Mouse (Mus musculus) liver, adult 2 months (tissue): Measurements from ENCODE around the gene Crebl2. TPM values are rescaled to one million over a fixed set of nuclear protein-coding genes. Genes with fewer than 3 reads are reported as not detected.

Experiments used
- DNase-seq: peaks from one replicate; pipeline ENCODE4 v3.0.0-alpha.2; 2011; ENCODE audit warnings: low read depth, low spot score; ENCODE audit errors: extremely low read depth
- H3K27ac ChIP-seq: fragments of 200-500 bp; replicated peaks from 2 replicates; pipeline ENCODE4 v1.5.1; 2012; ENCODE audit warnings: low read depth, mild to moderate bottlenecking, control low read depth, inconsistent platforms, low read length; ENCODE audit not compliant: insufficient read depth
- H3K27me3 ChIP-seq: fragments of 200-500 bp; 2 replicates; pipeline ENCODE4 v1.6.1; 2012; ENCODE audit warnings: mild to moderate bottlenecking, moderate library complexity, low read length, inconsistent platforms; ENCODE audit not compliant: control insufficient read depth, insufficient read depth
- H3K36me3 ChIP-seq: fragments of 200-500 bp; 2 replicates; pipeline ENCODE4 v1.6.1; 2012; ENCODE audit warnings: low read length, inconsistent platforms; ENCODE audit not compliant: control insufficient read depth, insufficient read depth
- H3K4me1 ChIP-seq: fragments of 200-500 bp; 2 replicates; pipeline ENCODE4 v1.6.1; 2011; ENCODE audit warnings: low read length; ENCODE audit not compliant: control insufficient read depth, insufficient read depth
- H3K4me3 ChIP-seq: fragments of 200-500 bp; 2 replicates; pipeline ENCODE4 v1.5.1; 2011; ENCODE audit warnings: low read depth, mild to moderate bottlenecking, control low read depth, low read length, moderate library complexity; ENCODE audit not compliant: insufficient read depth
- H3K79me2 ChIP-seq: fragments of 200-500 bp; 2 replicates; pipeline ENCODE4 v1.6.1; 2012; ENCODE audit warnings: inconsistent platforms, mild to moderate bottlenecking, low read length, moderate library complexity; ENCODE audit not compliant: control insufficient read depth, insufficient read depth
- H3K9ac ChIP-seq: fragments of 200-500 bp; 2 replicates; pipeline ENCODE4 v1.6.1; 2012; ENCODE audit warnings: low read depth, mild to moderate bottlenecking, control low read depth, inconsistent platforms, low read length
- CTCF ChIP-seq: fragments of 200-500 bp; IDR thresholded peaks from 2 replicates; pipeline ENCODE4 v1.5.1; 2011; ENCODE audit warnings: low read depth, low read length, control low read depth
- POLR2A ChIP-seq: fragments of 200-500 bp; IDR thresholded peaks from 2 replicates; pipeline ENCODE4 v1.6.1; 2011; ENCODE audit warnings: low read length, control low read depth; ENCODE audit not compliant: insufficient read depth; ENCODE audit errors: extremely low read depth
- WGBS: fragments of 180-500 bp; shearing (Covaris S2); methylation state at CpG from one replicate; pipeline ENCODE4 v1.1.7; 2018; 5-methylcytosine and 5-hydroxymethylcytosine counted together
- polyA plus RNA-seq: library from polyadenylated mRNA; depleted of rRNA; stranded (reverse); fragments of >200 nt; gene quantifications from 2 replicates; pipeline ENCODE4 v1.2.3, GENCODE M21; 2012
- total RNA-seq: library from RNA; depleted of rRNA; stranded (reverse); fragments of >200 nt; gene quantifications from 2 replicates; pipeline ENCODE4 v1.2.3, GENCODE M21; 2014

Gene Crebl2
- total and polyA plus RNA-seq, 2 experiments, result 20.9 to 49.5 TPM

GRCm38 (mm10) chr6:134847550-134847949 is 17.6 kb downstream of the Crebl2 start:
- TF ChIP-seq CTCF, result no peak
- no peak overlapping the region for H3K4me3 ChIP-seq

GRCm38 (mm10) chr6:134848197-134848890 is 18.4 kb downstream of the Crebl2 start:
- H3K4me3 ChIP-seq, result no peak overlapping the region
- WGBS, result 88% methylated on average over 5 of the region's 5 CpGs
- no peak for TF ChIP-seq POLR2A
- 0 out of 2 replicates have a peak, but pooled peaks have one; percentile 10 for TF ChIP-seq CTCF
- no peak for DNase-seq
- H3K4me1 ChIP-seq, result no peaks in the 10 kb centered on the region
- no peak overlapping the region for H3K27ac ChIP-seq
- H3K79me2 ChIP-seq, result peaks cover 3% of the 10 kb centered on the region; the same call in 1 of the 2 replicates
- H3K9ac ChIP-seq, result no peak overlapping the region
- no peaks in the 10 kb centered on the region for H3K27me3 ChIP-seq
- H3K36me3 ChIP-seq, result peaks cover 21% of the 10 kb centered on the region

More at GRCm38 (mm10) chr6:134847550-134847949, 17.6 kb downstream of the Crebl2 start:
- H3K27me3 ChIP-seq, result no peaks in the 10 kb centered on the region
- peaks cover 25% of the 10 kb centered on the region for H3K36me3 ChIP-seq
- no peak for DNase-seq
- H3K4me1 ChIP-seq, result no peaks in the 10 kb centered on the region
- H3K27ac ChIP-seq, result no peak overlapping the region
- 88% methylated on average over 4 of the region's 4 CpGs for WGBS
- H3K79me2 ChIP-seq, result peaks cover 3% of the 10 kb centered on the region; the same call in 1 of the 2 replicates
- H3K9ac ChIP-seq, result no peak overlapping the region

GRCm38 (mm10) chr6:134849461-134849860 is 19.5 kb downstream of the Crebl2 start:
- no peaks in the 10 kb centered on the region; the same call in 1 of the 2 replicates for H3K79me2 ChIP-seq
- TF ChIP-seq POLR2A (no peak), CTCF (no peak)
- no peak overlapping the region for H3K27ac ChIP-seq
- 86% methylated on average over 2 of the region's 2 CpGs for WGBS
- no peak overlapping the region for H3K9ac ChIP-seq
- peaks cover 24% of the 10 kb centered on the region for H3K36me3 ChIP-seq
- H3K27me3 ChIP-seq, result no peaks in the 10 kb centered on the region
- no peaks in the 10 kb centered on the region for H3K4me1 ChIP-seq
- no peak for DNase-seq
- H3K4me3 ChIP-seq, result no peak overlapping the region

- WGBS, result 85% methylated on average over 3 of the region's 3 CpGs
- TF ChIP-seq CTCF (no peak), POLR2A (no peak)
- no peak overlapping the region for H3K27ac ChIP-seq
- no peak for DNase-seq
- no peak overlapping the region for H3K4me3 ChIP-seq
- no peak overlapping the region for H3K9ac ChIP-seq
- no peaks in the 10 kb centered on the region for H3K27me3 ChIP-seq
- no peaks in the 10 kb centered on the region; the same call in 1 of the 2 replicates for H3K79me2 ChIP-seq
- H3K4me1 ChIP-seq, result no peaks in the 10 kb centered on the region
- H3K36me3 ChIP-seq, result peaks cover 24% of the 10 kb centered on the region
Measured at GRCm38 (mm10) chr6:134849985-134850384, 20.0 kb downstream of the Crebl2 start.

- Histone ChIP-seq H3K36me3 (peaks cover 34% of the 10 kb centered on the region), H3K27me3 (no peaks in the 10 kb centered on the region), H3K4me3 (no peak overlapping the region), H3K79me2 (no peaks in the 10 kb centered on the region), H3K4me1 (no peaks in the 10 kb centered on the region), H3K27ac (no peak overlapping the region), H3K9ac (no peak overlapping the region)
- 88% methylated on average over 5 of the region's 5 CpGs for WGBS
- DNase-seq, result no peak
- TF ChIP-seq CTCF (no peak), POLR2A (no peak)
Measured at GRCm38 (mm10) chr6:134854782-134855181, 24.8 kb downstream of the Crebl2 start.

- 90% methylated on average over 16 of the region's 16 CpGs for whole genome bisulfite sequencing
- TF ChIP-seq CTCF (no peak), POLR2A (no peak)
- Histone ChIP-seq H3K79me2 (no peaks in the 10 kb centered on the region), H3K36me3 (peaks cover 26% of the 10 kb centered on the region), H3K27me3 (no peaks in the 10 kb centered on the region), H3K9ac (no peak overlapping the region), H3K4me1 (no peaks in the 10 kb centered on the region), H3K4me3 (no peak overlapping the region), H3K27ac (no peak overlapping the region)
- no peak for DNase-seq
Measured at GRCm38 (mm10) chr6:134855926-134856325, 26.0 kb downstream of the Crebl2 start.
